Mouse (Mus musculus) liver, embryonic 13.5 days (tissue): Measurements from ENCODE around the gene Olfr157. TPM values are rescaled to one million over a fixed set of nuclear protein-coding genes. Genes with fewer than 3 reads are reported as not detected.
A peak's percentile ranks its signal among the peaks of the same experiment; 100 is the strongest.

Source experiments
- ATAC-seq: fragments of 200-750 bp; cut with Nextera tagmentation; 2 replicates; pipeline ENCODE4 v1.8.0; 2017; ENCODE audit warnings: low read depth, mild to moderate bottlenecking, moderate number of reproducible peaks, moderate library complexity
- DNase-seq: peaks from one replicate; pipeline ENCODE4 v3.0.0; 2022
- H3K27ac ChIP-seq: fragments of 300-500 bp; sonication (generic); 2 replicates; pipeline ENCODE4 v1.5.1; 2015; ENCODE audit warnings: moderate library complexity, mild to moderate bottlenecking, inconsistent platforms
- H3K27me3 ChIP-seq: fragments of 300-500 bp; sonication (generic); 2 replicates; pipeline ENCODE4 v1.6.1; 2015; ENCODE audit warnings: mild to moderate bottlenecking, inconsistent platforms
- H3K36me3 ChIP-seq: fragments of 300-500 bp; sonication (generic); 2 replicates; pipeline ENCODE4 v1.6.1; 2015; ENCODE audit warnings: mild to moderate bottlenecking, inconsistent platforms
- H3K4me1 ChIP-seq: fragments of 300-500 bp; sonication (generic); replicated peaks from 2 replicates; pipeline ENCODE4 v1.6.1; 2015; ENCODE audit warnings: inconsistent platforms
- H3K4me2 ChIP-seq: fragments of 300-500 bp; sonication (generic); 2 replicates; pipeline ENCODE4 v1.6.1; 2015; ENCODE audit warnings: inconsistent platforms, mild to moderate bottlenecking, moderate library complexity
- H3K4me3 ChIP-seq: fragments of 300-500 bp; sonication (generic); replicated peaks from 2 replicates; pipeline ENCODE4 v1.5.1; 2015; ENCODE audit warnings: mild to moderate bottlenecking, inconsistent platforms
- H3K9ac ChIP-seq: fragments of 300-500 bp; sonication (generic); 2 replicates; pipeline ENCODE4 v1.6.1; 2015; ENCODE audit warnings: mild to moderate bottlenecking, inconsistent platforms
- H3K9me3 ChIP-seq: fragments of 300-500 bp; sonication (generic); replicated peaks from 2 replicates; pipeline ENCODE4 v1.6.1; 2016; ENCODE audit warnings: inconsistent platforms
- WGBS: fragments of 180-500 bp; shearing (Covaris S2); methylation state at CpG from one replicate; pipeline ENCODE4 v1.1.7; 2015; ENCODE audit not compliant: insufficient replicate concordance; 5-methylcytosine and 5-hydroxymethylcytosine counted together
- polyA plus RNA-seq: library from polyadenylated mRNA; unstranded; fragments of >200 nt; fragmentation: Nextera tagmentation; extraction: Ambion mirVana; gene quantifications from 2 replicates; pipeline ENCODE4 v1.2.1, GENCODE M21; 2015

The Olfr157 gene
- polyA plus RNA-seq: not detected in 2 replicates

DNA sequence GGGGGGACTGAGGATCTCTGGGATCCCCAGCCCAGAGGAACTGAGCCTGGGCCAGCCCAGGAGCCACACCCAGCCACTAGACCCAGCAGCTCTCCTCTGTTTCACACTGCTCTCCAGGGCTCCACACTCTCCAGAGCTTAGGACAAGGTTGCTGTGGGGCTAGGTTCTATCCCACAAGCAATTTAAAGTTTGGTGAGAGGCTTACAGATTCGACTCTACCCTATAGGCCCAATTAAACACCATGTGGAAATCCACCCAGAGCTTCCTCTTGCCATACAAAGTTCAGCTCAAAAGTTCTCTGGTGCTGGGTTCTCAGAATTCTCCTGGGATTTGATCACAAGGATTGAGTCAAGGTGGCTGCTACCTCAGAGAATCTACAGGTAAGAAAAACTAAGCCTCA lies at the start of gene Olfr157:
Gene Olfr157, minus strand, starts transcription at position 101 of the 400 bp plus-strand sequence.
- no peak within 1 kb of the TSS for H3K27ac ChIP-seq
- DNase-seq (no peak), ATAC-seq (no peak)
- 0 out of 2 replicates have a peak, but pooled peaks cover 3% of the 10 kb centered on the region for H3K9me3 ChIP-seq
- H3K36me3 ChIP-seq: no peaks in the 10 kb centered on the region
- no peaks in the 10 kb centered on the region for H3K4me1 ChIP-seq
- no peaks in the 10 kb centered on the region for H3K27me3 ChIP-seq
- H3K4me3 ChIP-seq: no peak within 1 kb of the TSS
- 42% methylated on average over 1 of the region's 1 CpGs for WGBS
- H3K9ac ChIP-seq: no peak within 1 kb of the TSS
- H3K4me2 ChIP-seq: no peak within 1 kb of the TSS

- no peak overlapping the region for H3K4me2 ChIP-seq
- DNase-seq (no peak), ATAC-seq (no peak)
- H3K27ac ChIP-seq: no peak overlapping the region
- no peaks in the 10 kb centered on the region for H3K9me3 ChIP-seq
- H3K9ac ChIP-seq: no peak overlapping the region
- no peaks in the 10 kb centered on the region for H3K27me3 ChIP-seq
- H3K4me1 ChIP-seq: no peaks in the 10 kb centered on the region
- H3K4me3 ChIP-seq: no peak overlapping the region
- no peaks in the 10 kb centered on the region for H3K36me3 ChIP-seq
- WGBS: 43% methylated on average over 4 of the region's 4 CpGs
These were observed 44.2 kb upstream of the Olfr157 start for GRCm38 (mm10) chr4:43884196-43884595.

- Histone ChIP-seq H3K4me2 (no peak overlapping the region), H3K4me3 (no peak overlapping the region), H3K27ac (no peak overlapping the region), H3K9ac (no peak overlapping the region), H3K9me3 (no peaks in the 10 kb centered on the region), H3K27me3 (peaks cover 14% of the 10 kb centered on the region), H3K36me3 (no peaks in the 10 kb centered on the region), H3K4me1 (peaks cover 17% of the 10 kb centered on the region)
- WGBS: 74% methylated on average over 6 of the region's 6 CpGs
- ATAC-seq (no peak), DNase-seq (no peak)
These were observed 39.6 kb upstream of the Olfr157 start for GRCm38 (mm10) chr4:43879566-43879965.

DNA sequence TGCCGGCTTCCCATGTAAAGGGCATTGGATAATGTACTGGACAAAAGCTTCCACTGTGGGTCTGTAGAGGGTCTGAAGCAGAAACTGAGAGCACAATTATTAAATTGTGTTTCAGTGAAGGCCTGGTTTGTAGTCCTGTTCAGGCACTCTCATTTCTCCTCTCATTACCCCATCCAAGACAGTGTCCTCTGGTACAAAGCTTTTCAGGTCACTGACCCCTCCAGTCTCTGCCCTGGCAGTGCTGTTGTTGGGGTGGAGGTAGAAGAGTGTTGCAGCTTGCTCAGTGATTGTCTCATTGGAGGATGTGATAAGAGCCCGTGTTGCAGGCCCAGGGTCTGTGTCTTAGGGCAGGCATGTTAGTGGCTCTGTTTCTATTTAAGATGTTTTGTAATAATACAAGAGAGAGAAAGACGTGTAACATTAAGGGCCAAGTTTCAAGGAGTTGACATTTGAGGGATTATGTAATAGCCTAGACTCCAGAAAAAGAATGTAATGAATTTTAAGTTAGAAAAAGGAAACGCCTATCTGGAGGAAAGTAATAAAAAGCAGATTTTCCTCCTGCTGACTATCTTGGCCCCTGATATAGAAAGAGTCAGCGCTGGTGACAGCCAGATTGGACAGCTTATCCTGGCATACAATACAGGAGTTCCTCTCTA lies 38.2 kb upstream of the Olfr157 start:
- no peak for DNase-seq

GRCm38 (mm10) chr4:43877230-43877629 lies 37.2 kb upstream of the Olfr157 start:
- no peak for ATAC-seq
- 55% methylated on average over 1 of the region's 1 CpGs for WGBS

More for the DNA sequence above, 38.2 kb upstream of the Olfr157 start:
- WGBS: 45% methylated on average over 5 of the region's 5 CpGs
- Histone ChIP-seq H3K4me3 (no peak overlapping the region), H3K9ac (no peak overlapping the region), H3K36me3 (no peaks in the 10 kb centered on the region), H3K27me3 (peaks cover 15% of the 10 kb centered on the region), H3K4me1 (peaks cover 17% of the 10 kb centered on the region), H3K4me2 (no peak overlapping the region), H3K9me3 (no peaks in the 10 kb centered on the region), H3K27ac (no peak overlapping the region)
- no peak for ATAC-seq

GRCm38 (mm10) chr4:43875919-43876411 lies 36.0 kb upstream of the Olfr157 start:
- H3K4me1 ChIP-seq: peaks cover 17% of the 10 kb centered on the region
- H3K9me3 ChIP-seq: no peaks in the 10 kb centered on the region
- H3K27ac ChIP-seq: no peak overlapping the region
- ATAC-seq: peak; percentile 49
- H3K4me3 ChIP-seq: peak overlapping the region; percentile 77
- no peak for DNase-seq
- H3K36me3 ChIP-seq: no peaks in the 10 kb centered on the region
- H3K27me3 ChIP-seq: peaks cover 15% of the 10 kb centered on the region
- 1% methylated on average over 20 of the region's 20 CpGs for WGBS
- H3K9ac ChIP-seq: peak overlapping the region; percentile 71
- peak overlapping the region; percentile 93 for H3K4me2 ChIP-seq

More at GRCm38 (mm10) chr4:43877230-43877629, 37.2 kb upstream of the Olfr157 start:
- H3K4me1 ChIP-seq: peaks cover 17% of the 10 kb centered on the region
- H3K9me3 ChIP-seq: no peaks in the 10 kb centered on the region
- no peak overlapping the region for H3K4me3 ChIP-seq
- H3K27ac ChIP-seq: no peak overlapping the region
- no peak overlapping the region for H3K4me2 ChIP-seq
- no peaks in the 10 kb centered on the region for H3K36me3 ChIP-seq
- DNase-seq: no peak
- H3K27me3 ChIP-seq: peaks cover 15% of the 10 kb centered on the region
- no peak overlapping the region for H3K9ac ChIP-seq

DNA sequence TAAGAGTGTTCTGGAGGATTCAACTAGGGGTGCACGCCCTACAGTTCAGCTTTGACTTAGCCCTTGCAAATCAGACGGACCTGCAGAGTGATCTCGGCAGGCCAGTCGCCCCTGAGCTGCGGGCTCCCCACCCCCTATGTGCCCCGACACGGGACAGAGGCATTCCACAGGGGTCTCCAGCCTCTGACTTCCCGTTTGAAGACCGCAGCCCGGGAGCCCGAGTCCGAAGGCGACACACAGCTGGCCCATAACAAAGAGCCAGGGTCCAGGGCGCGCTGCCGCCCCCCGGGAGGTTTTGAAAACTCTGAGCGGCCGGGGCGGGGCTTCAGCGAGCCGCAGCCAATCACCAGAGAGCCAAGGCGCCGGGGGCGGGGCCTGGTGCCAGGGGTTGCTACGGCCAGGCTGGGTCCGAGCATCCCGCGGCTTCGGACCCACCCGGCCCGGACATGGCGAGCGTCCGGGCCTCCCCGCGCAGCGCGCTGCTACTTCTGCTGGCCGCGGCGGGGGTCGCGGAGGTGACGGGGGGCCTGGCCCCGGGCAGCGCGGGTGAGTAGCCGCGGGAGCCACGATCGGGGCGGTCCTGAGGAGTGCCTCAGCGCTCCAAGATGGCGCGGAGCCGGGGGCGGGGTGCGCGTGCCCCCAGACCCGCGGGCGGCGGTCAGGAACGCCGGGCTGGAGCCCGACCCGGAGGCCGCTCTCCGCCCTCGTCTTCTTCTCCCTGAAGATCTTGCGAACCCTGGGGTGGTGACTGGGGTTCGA lies 35.3 kb upstream of the Olfr157 start, which contains the start of gene Reck:
Gene Reck, plus strand, starts transcription at position 371 of the 759 bp plus-strand sequence.
- WGBS: 1% methylated on average over 73 of the region's 73 CpGs
- H3K27ac ChIP-seq: no peak within 1 kb of the TSS

GRCm38 (mm10) chr4:43874501-43874900 lies 34.5 kb upstream of the Olfr157 start:
- DNase-seq (no peak), ATAC-seq (no peak)
- no peaks in the 10 kb centered on the region for H3K36me3 ChIP-seq
- peaks cover 17% of the 10 kb centered on the region for H3K4me1 ChIP-seq
- 39% methylated on average over 7 of the region's 7 CpGs for WGBS
- H3K27me3 ChIP-seq: peaks cover 15% of the 10 kb centered on the region
- H3K9ac ChIP-seq: no peak overlapping the region
- H3K4me2 ChIP-seq: peak overlapping the region; percentile 93
- H3K9me3 ChIP-seq: no peaks in the 10 kb centered on the region
- peak overlapping the region; percentile 77; the same call in 1 of the 2 replicates for H3K4me3 ChIP-seq
- no peak overlapping the region for H3K27ac ChIP-seq

More for the DNA sequence above, 35.3 kb upstream of the Olfr157 start, which contains the start of gene Reck:
- peak within 1 kb of the TSS; percentile 93 for H3K4me2 ChIP-seq
- peak within 1 kb of the TSS; percentile 77 for H3K4me3 ChIP-seq
- peaks cover 17% of the 10 kb centered on the region for H3K4me1 ChIP-seq
- ATAC-seq (peak; percentile 84), DNase-seq (peak; percentile 64)
- H3K9me3 ChIP-seq: no peaks in the 10 kb centered on the region
- no peaks in the 10 kb centered on the region for H3K36me3 ChIP-seq
- H3K9ac ChIP-seq: peak within 1 kb of the TSS; percentile 71
- peaks cover 15% of the 10 kb centered on the region for H3K27me3 ChIP-seq

DNA sequence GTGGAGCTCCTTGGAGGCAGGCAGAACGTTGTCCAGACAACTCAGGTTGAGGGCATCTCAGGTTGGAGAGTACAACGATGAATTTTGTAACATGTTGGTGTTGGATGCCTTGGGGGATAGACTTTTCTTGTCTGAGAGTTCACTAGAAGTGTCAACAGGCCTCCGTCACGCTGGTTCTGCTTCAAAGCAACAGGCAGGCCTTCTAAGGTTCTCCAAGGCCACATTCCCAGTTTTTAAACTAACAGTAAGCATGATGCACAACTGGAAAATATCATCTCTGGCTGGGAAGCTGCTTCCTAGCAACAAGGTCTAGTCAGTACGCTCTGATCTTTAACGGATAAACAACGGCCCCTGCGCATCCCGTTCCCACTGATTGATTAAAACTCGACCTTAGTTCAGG lies 29.8 kb upstream of the Olfr157 start:
- no peak overlapping the region for H3K4me2 ChIP-seq
- no peak for DNase-seq
- no peaks in the 10 kb centered on the region for H3K9me3 ChIP-seq
- no peak for ATAC-seq
- 67% methylated on average over 10 of the region's 10 CpGs for WGBS
- peaks cover 3% of the 10 kb centered on the region; the same call in 1 of the 2 replicates for H3K27me3 ChIP-seq
- H3K27ac ChIP-seq: no peak overlapping the region
- H3K36me3 ChIP-seq: no peaks in the 10 kb centered on the region
- no peak overlapping the region for H3K4me3 ChIP-seq
- H3K9ac ChIP-seq: no peak overlapping the region
- peaks cover 2% of the 10 kb centered on the region for H3K4me1 ChIP-seq

DNA sequence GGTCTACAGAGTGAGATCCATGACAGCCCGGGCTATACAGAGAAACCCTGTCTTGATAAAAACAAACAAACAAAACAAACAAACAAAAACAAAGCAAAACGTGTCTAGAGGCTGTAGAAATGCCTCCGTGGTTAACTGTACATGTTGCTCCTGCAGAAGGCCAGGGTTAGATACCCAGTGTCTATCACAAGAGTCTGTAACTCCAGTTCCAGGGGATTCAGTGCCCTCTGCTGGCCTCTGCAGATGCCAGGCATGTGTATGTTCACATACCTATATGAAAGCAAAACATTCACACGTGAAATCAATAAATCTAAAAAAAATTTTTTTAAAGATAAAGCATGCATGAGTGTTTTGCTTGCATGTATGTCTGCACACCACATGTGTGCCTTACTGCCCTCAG lies 23.3 kb upstream of the Olfr157 start:
- H3K36me3 ChIP-seq: no peaks in the 10 kb centered on the region
- no peaks in the 10 kb centered on the region for H3K4me1 ChIP-seq
- DNase-seq (no peak), ATAC-seq (no peak)
- 41% methylated on average over 4 of the region's 4 CpGs for WGBS
- H3K4me3 ChIP-seq: no peak overlapping the region
- no peak overlapping the region for H3K27ac ChIP-seq
- no peak overlapping the region for H3K9ac ChIP-seq
- H3K27me3 ChIP-seq: no peaks in the 10 kb centered on the region
- no peak overlapping the region for H3K4me2 ChIP-seq
- no peaks in the 10 kb centered on the region for H3K9me3 ChIP-seq

GRCm38 (mm10) chr4:43860744-43861519 lies 20.9 kb upstream of the Olfr157 start:
- no peak overlapping the region for H3K9ac ChIP-seq
- DNase-seq (peak; percentile 18), ATAC-seq (no peak)
- no peak overlapping the region for H3K4me2 ChIP-seq
- 17% methylated on average over 14 of the region's 14 CpGs for WGBS
- no peaks in the 10 kb centered on the region for H3K36me3 ChIP-seq
- H3K27ac ChIP-seq: no peak overlapping the region
- no peaks in the 10 kb centered on the region for H3K27me3 ChIP-seq
- H3K4me1 ChIP-seq: no peaks in the 10 kb centered on the region
- H3K9me3 ChIP-seq: no peaks in the 10 kb centered on the region
- H3K4me3 ChIP-seq: no peak overlapping the region
